Mouse (Mus musculus) heart, adult 11 months (tissue): ENCODE results near the gene Wif1.
A peak's percentile ranks its signal among the peaks of the same experiment; 100 is the strongest.

Experiments
- DNase-seq: peaks from one replicate; pipeline ENCODE4 v3.0.0; 2022

Gene Wif1

DNA sequence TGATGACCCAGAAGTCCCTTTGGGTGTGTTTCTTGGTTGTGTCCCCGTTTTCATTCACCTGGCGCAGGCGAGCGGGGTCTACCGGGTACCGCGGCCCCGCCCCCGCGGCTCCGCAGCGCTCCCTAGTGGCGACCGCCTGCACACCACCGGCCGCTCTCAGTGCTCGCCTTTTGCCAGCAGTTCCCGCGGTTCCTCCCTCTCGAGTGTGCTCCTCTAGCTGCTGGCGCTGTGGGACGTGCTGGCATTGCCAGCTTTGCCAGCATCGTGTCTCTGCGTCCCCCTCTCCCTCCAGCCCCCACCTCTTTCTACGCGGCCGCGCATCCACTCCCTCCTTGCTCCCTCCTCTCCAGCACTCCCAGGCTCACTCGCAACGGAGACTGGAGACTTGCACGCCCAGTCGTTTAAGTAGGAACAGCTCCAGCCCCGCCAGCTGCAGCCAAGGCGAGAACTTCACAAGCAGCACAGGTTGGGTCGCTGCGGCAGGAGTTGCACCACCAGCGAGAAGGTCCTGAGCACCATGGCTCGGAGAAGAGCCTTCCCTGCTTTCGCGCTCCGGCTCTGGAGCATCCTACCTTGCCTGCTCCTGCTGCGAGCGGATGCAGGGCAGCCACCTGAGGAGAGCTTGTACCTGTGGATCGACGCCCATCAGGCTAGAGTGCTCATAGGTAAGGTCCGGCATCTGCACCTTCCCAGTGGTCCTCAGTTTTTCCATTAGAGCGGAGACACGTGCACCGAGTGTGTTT lies at the start of gene Wif1:
Wif1 (plus strand) TSS at position 135 of the 743 bp plus-strand sequence.
- peak; percentile 96 for DNase-seq

GRCm38 (mm10) chr10:121002135-121002534 lies 31.6 kb upstream of the Wif1 start:
- DNase-seq, result peak; percentile 59

- DNase-seq, result no peak
These were observed 22.3 kb upstream of the Wif1 start for GRCm38 (mm10) chr10:121011496-121011895.

DNA sequence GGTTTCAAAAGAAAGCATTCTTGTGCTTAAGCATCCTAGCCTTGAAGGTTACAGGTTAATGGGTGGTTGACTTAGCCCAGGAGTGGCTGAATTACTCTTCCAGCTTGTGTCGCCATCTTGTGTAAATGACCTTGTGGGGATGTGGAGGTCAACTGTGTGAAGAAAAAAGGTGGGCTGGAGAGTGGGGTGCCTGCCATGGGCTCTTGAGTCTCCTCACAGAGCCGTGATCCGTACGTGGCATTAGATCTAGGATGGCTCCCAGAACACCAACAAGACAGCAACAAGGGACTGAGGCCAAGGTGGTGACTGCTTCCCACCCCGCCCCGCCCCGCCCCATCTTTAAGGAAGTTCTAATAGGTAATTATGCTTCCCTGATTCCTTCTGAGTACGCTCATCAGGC lies 17.5 kb upstream of the Wif1 start:
- peak; percentile 63 for DNase-seq

DNA sequence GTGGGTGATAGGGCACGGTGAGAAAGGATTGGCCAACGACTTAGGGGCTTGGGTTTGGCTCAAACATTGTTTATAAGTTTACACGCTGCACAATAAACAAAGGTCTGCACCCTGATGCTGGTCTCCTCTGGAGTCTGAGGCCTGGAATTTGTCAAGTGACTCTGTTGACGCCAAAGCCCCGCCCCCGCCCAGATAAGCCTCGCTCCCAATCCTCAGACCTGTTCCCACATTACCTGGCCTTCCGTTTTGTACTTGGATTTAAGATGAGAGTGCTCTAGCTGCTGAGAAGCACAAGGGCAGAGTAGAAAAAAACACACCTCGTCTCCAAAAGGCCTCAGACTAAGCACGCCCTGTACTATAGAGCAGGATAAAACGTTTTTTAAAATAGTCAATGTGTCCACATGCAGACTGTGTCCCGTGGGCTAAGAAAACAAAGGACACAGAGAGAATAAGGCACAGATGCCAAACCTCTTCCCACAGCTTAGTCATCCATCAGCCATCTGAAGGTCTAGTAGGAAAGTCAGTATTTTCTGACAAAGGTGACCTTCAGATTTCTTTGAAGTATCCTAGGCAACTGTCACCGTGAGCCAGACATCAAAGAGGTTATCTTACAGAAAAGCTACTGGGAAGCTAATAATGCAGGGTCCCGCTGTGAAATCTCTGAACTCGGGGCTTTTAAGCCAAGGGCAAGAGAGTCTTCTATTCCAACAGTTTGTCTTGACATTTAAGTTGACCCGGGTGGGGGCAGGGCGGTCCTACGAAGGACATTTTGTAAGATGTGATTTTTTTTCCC lies 16.9 kb upstream of the Wif1 start:
- DNase-seq, result peak; percentile 55

DNA sequence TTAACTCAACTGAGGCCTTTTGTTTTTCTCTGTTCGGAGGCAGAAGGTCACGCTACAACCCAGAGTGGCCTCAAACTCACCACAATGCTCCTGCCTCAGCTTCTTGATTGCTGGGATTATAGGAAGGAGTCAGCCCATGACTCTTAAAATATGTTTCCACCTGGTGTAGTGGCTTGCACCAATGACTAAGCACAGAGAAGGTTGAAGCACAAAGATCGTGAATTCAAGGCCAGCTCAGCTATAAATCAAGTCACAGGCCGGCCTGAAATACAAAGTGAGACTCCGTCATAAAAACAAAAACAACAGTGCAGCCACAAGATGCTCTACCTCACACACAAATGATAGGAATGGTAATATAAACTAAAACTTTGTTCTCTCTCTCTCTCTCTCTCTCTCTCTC lies 10.8 kb upstream of the Wif1 start:
- DNase-seq, result peak; percentile 52

GRCm38 (mm10) chr10:121031802-121032201 lies 2.0 kb upstream of the Wif1 start:
- peak; percentile 55 for DNase-seq

DNA sequence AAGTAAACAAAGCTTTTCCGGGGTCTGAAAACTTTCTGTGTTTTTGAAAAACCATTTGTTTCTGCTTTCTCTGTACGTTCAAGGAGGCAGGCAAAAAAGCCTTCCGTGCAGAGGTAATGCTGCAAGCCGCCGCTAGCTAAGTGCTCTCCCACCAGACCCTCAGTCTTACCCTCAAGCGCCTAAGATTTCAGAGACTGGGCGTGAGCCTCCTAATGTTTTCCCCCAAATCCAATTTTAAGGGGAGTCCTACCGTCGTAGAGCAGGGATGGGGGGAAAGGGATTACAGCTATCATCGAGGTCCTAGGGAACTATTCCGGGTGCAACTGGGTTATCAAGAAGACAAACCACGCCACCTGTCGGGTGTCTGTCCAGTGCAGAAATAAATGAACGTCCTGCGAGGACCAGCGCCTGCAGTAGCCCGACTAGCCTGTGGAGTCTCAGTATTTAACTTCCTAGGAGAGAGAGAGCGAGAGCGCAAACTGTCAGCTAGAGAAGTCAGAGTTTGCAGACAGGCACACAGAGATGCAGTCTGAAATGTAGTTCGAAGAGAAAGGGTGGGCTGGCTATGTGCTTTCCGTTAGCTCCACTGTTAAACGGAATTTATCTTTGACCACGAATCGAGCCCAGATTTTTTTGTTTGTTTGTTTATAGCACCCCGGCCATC lies 500 bp upstream of the Wif1 start:
- peak; percentile 96 for DNase-seq

DNA sequence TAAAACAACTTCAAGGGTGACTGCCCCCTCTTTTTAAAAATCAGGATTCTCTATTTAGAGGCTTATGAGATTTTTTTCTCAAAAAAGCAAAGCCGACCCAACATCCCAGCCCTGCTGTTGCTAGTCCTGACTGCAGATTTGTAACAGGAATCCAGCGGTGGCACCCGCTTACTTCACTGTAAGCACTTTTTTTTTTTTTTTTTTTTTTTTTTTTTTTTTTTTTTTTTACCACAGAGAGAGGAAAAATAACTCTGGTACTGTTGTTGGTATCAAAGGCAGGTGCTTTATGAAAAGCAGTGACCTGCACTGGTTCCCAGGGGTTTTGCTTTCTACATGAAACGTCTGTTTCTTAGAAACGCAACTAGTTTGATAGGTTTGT lies 798 bp downstream of the Wif1 start:
- peak; percentile 2 for DNase-seq

DNA sequence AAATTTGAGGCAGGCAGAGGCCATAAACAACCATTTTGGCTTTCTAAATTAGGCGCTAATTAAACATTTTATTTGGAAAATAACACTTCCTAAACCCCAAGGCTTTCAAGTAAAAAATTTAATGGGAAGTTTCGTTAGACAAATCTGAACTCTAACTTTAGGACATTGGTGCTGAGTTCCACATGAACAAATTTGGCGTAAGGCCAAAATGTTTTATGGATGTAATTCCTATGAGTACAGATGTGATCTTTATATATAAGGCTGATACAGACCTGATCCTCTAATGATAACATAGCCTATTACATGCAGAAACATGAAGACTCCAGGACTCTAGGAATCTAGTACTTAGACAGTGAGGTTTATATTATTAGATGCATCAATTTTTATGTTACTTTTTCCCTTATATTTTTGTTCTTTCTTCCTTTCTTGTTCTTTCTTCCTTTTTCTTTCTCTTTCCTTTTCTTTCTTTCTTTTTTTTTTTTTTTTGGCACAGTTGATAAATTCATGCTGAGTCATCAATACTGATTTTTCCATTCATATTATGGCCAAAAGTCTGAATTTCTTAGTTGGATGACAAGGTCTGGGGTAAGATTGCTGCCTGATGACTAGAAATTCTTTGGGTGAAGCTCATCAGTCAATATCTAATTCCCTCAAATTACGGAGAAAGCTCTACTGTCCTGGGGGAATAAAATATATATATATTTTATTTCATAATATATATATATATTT lies 5.0 kb downstream of the Wif1 start:
- DNase-seq, result no peak

DNA sequence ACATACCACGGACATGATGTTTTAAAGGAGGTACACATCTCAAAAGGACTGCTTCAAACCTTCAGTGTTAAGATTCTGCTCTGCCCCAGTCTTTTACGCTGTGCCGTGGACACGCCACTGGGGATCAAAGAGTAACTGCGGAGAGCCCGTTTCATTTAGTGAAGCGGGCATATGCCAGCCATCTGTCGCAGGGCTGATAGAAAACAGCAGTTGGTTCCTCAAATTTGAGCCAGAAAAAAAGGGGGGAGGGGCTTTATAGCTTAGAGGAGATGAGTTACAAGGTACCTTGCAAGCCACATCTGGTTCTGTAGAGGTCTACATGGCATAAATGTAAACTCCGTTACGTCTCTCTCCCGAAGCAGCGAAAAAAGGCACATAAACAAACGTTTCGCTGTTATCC lies 7.2 kb downstream of the Wif1 start:
- DNase-seq, result peak; percentile 37

GRCm38 (mm10) chr10:121047440-121047839 lies 13.7 kb downstream of the Wif1 start:
- DNase-seq, result peak; percentile 62

DNA sequence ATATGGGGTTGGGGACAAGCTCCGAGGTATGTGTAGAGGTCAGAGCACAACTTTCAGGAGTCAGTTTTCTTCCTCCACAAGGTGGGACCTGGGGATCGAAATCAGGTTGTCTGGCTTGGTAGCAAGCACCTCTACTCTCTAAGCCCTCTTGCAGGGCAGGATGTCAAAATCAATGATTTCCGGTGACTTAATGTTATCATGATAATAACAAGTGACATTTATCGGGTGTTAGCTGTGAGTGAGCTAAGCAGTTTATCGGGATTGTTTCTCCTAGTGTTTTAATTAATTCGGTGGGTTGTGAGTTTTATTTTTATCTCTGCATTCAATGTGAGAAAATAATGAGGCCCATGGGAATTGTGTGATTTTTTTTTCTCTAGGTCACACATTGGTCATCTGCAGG lies 18.3 kb downstream of the Wif1 start:
- DNase-seq, result no peak

- peak; percentile 97 for DNase-seq
These were observed 21.9 kb downstream of the Wif1 start for GRCm38 (mm10) chr10:121055452-121056188.

DNA sequence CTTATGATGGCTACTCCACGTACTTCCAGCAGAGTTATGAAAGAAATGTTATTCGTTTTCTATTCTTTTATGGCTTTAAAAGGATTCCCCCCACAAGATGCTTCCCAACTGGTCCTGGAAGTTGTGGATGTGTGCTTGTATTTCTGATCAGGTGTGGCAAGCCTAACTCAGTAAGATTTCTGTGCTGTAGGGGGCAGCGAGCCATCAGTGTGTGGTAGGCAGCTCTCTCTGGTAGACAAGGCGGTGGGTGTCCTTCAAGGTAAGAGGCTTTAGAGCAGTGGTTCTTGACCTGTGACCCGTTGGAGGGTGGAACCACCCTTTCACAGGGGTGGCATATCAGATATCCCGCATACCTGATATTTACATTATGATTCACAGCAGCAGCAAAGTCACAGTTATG lies 23.1 kb downstream of the Wif1 start:
- peak; percentile 33 for DNase-seq

- DNase-seq, result peak; percentile 76
These were observed 25.6 kb downstream of the Wif1 start for GRCm38 (mm10) chr10:121059043-121060003.

DNA sequence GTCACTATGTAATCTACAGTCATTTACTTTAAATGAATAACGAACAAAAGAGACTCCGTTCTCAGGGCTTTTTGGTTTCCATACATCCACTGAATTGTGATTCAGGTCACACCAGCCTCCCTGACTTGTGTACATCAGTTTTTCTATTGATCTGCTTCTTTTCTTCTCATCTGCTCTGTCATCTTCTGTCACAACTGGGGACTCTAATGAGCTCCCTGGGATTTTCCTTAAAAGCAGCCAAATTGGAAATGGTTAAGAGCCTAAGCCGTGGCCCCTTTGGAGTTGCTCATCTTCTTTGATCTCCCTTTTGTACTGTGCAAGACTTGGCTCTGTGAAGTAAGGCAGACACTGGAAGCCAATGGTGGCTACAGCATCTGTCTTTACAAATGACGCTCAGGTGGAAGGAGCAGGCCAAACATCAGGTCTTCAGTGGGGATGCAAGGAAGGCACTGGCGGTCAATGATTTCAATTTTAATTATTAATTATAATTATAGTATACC lies 27.6 kb downstream of the Wif1 start:
- peak; percentile 27 for DNase-seq

DNA sequence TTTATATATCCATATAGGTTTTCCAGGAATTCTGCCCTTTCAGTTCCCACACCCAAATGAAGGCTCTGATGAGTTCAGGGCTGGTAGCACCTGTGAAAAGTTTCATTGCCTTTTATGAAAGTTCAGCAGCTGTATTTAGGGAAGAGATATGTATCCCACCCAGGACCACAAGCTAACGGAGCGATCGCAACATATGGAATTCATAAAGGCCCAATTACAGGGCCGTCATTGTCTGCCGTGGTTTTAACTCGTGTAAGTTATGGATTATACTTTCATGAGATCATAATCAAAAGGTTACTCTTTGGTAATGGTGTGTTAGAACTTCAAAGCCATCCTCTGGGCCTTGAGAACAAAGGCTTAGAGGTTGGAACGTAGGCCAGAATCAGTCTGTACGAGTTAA lies 28.9 kb downstream of the Wif1 start:
- peak; percentile 33 for DNase-seq

DNA sequence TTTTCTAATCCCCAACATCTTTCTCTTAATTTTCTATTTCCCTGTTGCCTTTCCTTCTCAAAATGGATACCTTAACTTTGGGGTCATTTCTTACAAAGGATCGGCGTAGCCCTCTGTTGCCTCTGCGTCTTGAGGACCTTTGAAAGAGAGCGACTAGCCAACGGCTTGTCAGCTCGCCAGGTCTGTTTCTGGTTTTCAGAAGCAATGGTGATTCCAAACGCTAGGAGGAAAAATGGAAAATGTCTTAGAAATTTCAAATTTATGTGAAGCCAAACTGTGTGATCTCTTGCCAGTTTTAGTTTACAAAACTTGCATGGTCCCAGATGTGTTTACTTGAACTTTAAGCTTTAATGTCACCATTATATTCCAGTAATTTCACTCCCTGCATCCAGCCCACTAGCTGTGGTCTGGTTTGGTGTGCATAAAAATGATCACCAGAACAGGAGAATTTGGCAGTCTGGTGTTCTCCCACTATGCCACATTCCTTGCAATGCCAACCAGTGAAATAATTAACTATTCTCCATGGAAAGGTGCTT lies 33.7 kb downstream of the Wif1 start:
- DNase-seq, result no peak

DNA sequence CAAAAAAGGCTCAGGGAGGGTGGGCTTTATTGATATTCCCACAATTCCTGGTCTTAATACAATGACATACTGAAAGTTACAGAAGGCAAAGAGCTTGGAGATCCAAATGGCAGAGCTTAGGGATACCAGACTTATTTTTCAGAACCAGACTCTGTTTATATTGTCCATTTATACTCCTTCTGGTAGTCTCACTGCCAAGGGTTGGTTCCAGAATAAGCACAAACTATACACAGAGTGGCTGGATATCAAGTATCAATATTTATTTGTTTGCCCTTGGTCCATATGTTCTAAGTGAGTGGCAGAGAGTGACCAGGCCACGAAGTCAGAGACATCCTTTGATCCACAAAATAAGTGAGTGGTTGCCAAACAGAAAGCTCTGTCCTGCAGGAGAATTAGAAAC lies 34.2 kb downstream of the Wif1 start:
- no peak for DNase-seq

DNA sequence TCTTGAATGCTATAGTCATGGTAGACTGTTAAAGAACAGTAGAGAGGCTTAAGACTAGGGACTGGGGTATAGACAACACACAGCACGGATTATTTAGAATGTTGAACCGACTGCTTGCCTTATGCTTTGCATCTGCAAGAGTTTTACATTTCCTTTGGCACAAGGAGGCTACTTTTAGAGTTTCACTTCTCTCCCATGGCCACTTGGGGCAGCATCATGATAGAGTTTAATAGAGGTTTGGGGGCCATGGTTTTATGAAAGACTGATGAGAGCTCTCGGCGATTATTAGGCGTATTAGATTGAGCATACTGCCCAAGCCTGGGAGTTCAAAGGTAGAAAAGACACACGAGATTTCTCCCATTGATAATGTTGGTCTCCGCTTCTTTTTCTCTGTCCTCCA lies 37.0 kb downstream of the Wif1 start:
- DNase-seq, result no peak
